Mouse (Mus musculus): ENCODE measurements around the gene Pik3r5. TPM values are rescaled to one million over a fixed set of nuclear protein-coding genes. Genes with fewer than 3 reads are reported as not detected.

The Pik3r5 gene
- total RNA-seq, 1 experiment from 2014 or later, result 108 TPM

GRCm38 (mm10) chr11:68502902-68503629 is 71.1 kb downstream of the Pik3r5 start, which contains the start of gene Pik3r6:
Gene Pik3r6 (plus strand): TSS chr11:68503019.
- peak; percentile 50 for ATAC-seq (ENCODE audit: extremely low read depth, insufficient number of reproducible peaks, low FRiP score, poor library complexity, severe bottlenecking)

GRCm38 (mm10) chr11:68504913-68505312 is 73.0 kb downstream of the Pik3r5 start:
- no peak for ATAC-seq (ENCODE audit: extremely low read depth, insufficient number of reproducible peaks, low FRiP score, poor library complexity, severe bottlenecking)

- ATAC-seq (ENCODE audit: extremely low read depth, insufficient number of reproducible peaks, low FRiP score, poor library complexity, severe bottlenecking), result no peak
Observed at GRCm38 (mm10) chr11:68507246-68507645, 75.3 kb downstream of the Pik3r5 start.

GRCm38 (mm10) chr11:68508619-68509018 is 76.7 kb downstream of the Pik3r5 start:
- ATAC-seq (ENCODE audit: extremely low read depth, insufficient number of reproducible peaks, low FRiP score, poor library complexity, severe bottlenecking), result no peak

DNA sequence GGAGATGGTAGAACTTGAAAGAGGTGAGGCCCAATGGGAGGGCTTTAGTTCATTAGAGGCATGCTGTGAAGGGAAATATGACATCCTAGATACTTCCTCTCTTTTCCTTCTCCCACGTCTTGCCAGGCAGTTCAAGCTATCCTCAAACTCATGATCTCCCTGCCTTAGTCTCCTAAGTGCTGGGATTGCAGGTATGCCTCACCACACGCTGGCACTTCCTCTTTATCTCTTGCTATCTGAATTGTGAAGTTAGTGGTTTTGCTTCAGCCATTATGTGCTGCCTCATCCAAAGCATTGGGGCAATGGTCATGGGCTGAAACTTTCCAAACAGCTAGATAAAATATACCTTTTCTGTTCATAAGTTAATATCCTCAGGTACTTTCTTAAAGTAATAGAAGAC is 77.3 kb downstream of the Pik3r5 start:
- no peak for ATAC-seq (ENCODE audit: extremely low read depth, insufficient number of reproducible peaks, low FRiP score, poor library complexity, severe bottlenecking)

DNA sequence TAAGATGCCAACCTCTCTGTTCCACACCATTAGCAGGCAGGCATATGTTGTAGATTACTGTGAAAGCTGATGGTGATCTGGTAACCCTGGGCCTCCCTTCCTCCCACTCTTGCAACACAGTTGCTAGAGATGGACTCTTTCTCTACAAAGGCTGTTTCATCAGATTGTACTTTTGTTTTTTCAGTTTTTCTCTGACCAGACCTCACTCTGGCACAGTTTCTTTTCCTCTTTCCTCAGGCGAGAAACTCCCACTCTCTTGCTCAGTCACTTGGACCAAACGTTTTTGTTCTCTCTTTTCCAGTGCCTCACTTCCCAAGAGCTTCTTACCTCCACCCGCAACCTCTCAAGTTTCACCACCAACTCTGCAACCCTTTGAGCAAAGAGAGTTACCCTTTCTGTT is 82.0 kb downstream of the Pik3r5 start:
- no peak for ATAC-seq (ENCODE audit: extremely low read depth, insufficient number of reproducible peaks, low FRiP score, poor library complexity, severe bottlenecking)

- no peak for ATAC-seq (ENCODE audit: extremely low read depth, insufficient number of reproducible peaks, low FRiP score, poor library complexity, severe bottlenecking)
Observed at GRCm38 (mm10) chr11:68519362-68519761, 87.4 kb downstream of the Pik3r5 start.

DNA sequence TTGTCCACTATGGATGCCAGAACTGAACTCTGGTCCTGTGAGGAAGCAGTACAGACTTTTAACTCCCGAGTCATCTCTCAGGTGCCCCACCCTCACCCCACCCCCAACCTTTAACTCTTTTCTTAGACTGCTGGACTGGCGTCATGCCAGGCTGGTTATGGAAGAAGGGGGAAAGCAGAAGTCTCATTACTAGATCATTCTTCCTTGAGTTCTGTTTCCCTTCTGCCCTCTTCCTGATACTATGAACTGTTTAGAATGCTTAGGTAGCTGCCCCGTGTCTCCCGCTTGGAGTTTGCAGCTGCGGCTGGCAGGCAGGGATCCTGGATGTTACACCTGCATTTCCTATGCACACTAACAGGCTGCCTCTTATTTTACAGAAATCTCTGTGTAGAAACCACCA is 87.9 kb downstream of the Pik3r5 start:
- no peak for ATAC-seq (ENCODE audit: extremely low read depth, insufficient number of reproducible peaks, low FRiP score, poor library complexity, severe bottlenecking)

DNA sequence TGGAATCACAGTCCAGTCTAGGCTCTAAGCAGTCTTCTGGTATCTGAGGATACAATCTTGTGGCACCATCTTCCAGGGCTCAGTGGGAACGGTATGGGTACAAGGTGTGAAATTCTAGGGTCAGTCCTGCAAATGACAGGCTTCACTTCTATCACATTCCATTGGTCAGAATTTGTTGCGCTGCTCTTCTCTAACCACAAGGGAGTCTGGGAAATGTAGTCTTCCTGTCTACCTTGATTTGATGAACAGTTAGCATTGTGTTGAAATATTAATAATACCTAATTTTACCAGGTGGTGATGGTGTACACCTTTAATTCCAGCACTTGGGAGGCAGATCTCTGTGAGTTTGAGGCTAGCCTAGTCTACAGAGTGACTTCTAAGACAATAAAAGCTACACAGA is 88.5 kb downstream of the Pik3r5 start:
- no peak for ATAC-seq (ENCODE audit: extremely low read depth, insufficient number of reproducible peaks, low FRiP score, poor library complexity, severe bottlenecking)

DNA sequence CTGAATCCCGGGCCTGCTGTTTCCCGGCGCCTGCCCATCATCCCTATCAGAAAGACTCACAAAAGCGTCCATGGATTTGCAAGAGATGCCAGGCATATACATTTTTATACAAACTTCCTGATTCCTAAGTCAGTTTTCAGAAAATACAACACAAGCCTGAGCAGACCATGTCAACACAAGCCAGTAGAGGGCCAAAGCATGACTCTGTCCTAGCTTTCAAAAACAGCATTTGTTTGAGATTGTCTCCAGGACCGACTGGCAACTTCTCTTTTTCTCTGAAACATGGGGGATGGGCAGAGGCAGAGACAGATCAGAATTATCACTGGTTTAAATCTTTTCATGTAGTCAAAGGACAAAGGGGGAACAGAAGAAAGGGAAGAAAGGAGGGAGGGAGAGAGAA is 89.4 kb downstream of the Pik3r5 start:
- ATAC-seq (ENCODE audit: extremely low read depth, insufficient number of reproducible peaks, low FRiP score, poor library complexity, severe bottlenecking), result no peak

DNA sequence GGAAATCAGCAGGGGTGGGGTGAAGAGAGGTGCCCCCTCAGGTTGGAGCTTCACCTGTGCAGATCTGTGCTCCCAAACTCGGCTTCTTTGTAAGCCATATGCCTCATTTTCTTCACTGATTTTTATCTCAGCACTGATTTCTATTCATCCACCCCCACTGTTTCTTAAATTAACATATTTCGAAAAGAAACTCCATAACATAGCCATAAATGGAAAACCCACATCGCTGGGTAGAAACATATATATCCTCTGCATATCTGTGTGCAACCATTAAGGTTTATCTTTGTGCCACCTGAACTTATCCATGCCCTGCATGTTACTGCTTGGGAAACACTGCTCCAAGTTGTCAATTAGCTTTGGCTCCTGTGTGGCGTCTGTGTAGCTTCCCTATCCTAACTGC is 94.5 kb downstream of the Pik3r5 start:
- no peak for ATAC-seq (ENCODE audit: extremely low read depth, insufficient number of reproducible peaks, low FRiP score, poor library complexity, severe bottlenecking)

GRCm38 (mm10) chr11:68531066-68531806 is 99.3 kb downstream of the Pik3r5 start:
- no peak for ATAC-seq (ENCODE audit: extremely low read depth, insufficient number of reproducible peaks, low FRiP score, poor library complexity, severe bottlenecking)

DNA sequence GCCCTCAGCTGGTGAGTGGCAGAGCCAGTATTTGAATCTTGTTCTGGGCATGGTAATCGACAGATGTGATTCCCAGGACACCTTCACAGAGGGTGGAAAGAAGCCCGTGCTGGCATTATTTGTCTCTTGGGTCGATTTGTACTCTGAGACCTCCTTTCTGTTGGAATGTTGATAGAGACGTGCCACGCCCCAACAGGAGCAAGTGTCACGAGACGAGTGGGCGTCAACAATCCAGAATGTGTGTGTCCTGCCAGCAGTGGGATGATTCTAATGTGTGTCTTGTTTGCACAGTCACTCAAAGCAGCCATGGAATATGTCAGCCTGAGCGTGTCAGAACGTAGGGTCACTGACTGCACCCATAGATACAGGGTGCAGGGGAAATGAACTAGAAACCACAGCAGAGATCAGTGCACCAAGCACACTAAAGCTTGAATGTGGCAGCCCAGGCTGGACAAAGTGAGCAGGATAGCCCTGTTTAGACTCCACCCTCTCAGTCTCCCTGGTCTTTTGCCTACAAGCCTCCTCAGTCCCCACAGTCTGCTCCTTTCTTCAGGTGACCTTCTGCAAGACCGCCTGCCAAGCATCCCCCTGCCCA is 100.1 kb downstream of the Pik3r5 start:
- ATAC-seq (ENCODE audit: extremely low read depth, insufficient number of reproducible peaks, low FRiP score, poor library complexity, severe bottlenecking), result no peak

DNA sequence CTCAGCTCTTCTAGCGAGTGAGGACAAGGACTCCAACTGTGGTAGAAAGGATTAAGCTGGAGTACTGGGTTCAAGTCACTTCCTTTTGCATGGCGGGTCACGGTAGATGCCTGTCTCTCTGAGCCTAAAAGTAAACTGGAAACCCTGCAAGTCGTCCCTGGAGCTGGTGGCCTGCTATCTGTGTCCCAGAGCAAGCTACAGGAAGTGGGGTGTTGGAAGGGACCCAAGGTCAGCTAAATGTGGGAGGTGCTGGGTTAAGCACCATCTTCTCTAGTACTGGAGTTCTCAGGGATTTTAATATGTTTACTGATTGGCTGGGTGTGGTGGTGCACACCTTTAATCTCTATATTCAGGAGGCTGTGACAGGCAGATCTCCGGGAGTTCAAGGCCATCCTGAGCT is 100.9 kb downstream of the Pik3r5 start:
- ATAC-seq (ENCODE audit: extremely low read depth, insufficient number of reproducible peaks, low FRiP score, poor library complexity, severe bottlenecking), result no peak

DNA sequence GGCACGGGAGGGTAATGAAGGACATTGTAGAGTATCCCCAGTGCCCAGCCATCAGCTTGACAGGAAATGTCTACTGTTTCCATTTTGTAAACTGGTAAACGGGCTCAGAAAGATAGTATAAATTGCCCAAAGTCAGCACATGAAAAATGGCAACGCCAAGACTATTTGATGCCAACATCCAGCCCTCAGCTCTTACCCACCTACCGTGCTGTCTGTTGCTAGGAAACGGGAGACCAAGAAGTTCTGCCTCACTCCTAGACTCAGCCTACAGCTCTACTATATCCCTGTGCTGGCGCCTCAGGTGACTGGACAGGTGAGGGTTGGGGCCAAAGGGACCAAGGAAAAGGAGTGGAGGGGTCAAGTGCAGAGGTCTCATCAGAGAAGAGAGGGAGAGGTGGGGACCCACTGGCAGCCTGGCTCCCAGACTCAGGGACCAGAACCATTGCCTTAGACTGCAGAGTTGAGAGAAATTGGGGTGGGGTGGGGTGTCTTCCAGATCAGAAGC is 102.1 kb downstream of the Pik3r5 start:
- no peak for ATAC-seq (ENCODE audit: extremely low read depth, insufficient number of reproducible peaks, low FRiP score, poor library complexity, severe bottlenecking)

- no peak for ATAC-seq (ENCODE audit: extremely low read depth, insufficient number of reproducible peaks, low FRiP score, poor library complexity, severe bottlenecking)
Observed at GRCm38 (mm10) chr11:68536026-68536425, 104.1 kb downstream of the Pik3r5 start.

DNA sequence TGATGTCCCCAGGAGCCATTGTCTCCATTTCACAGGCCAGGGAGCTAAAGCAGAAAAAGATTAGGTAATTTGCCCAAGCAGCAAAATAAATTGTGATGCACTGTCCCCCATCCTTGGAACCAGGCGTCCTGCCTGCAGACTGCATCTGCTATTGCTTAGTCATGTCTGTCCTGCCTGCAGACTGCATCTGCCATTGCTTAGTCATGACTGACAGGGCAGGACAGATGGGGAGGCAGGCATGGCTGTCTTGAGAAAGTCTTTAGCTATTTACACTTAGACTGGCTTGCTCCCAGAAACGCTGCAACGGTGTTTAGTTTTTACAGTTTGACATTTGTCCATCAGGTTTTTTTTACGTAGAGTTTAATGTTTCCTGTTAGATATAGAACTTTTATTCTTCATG is 104.5 kb downstream of the Pik3r5 start:
- ATAC-seq (ENCODE audit: extremely low read depth, insufficient number of reproducible peaks, low FRiP score, poor library complexity, severe bottlenecking), result no peak

- no peak for ATAC-seq (ENCODE audit: extremely low read depth, insufficient number of reproducible peaks, low FRiP score, poor library complexity, severe bottlenecking)
Observed at GRCm38 (mm10) chr11:68539621-68540020, 107.7 kb downstream of the Pik3r5 start.

- ATAC-seq (ENCODE audit: extremely low read depth, insufficient number of reproducible peaks, low FRiP score, poor library complexity, severe bottlenecking), result no peak
Observed at GRCm38 (mm10) chr11:68544554-68544953, 112.6 kb downstream of the Pik3r5 start.

- no peak for ATAC-seq (ENCODE audit: extremely low read depth, insufficient number of reproducible peaks, low FRiP score, poor library complexity, severe bottlenecking)
Observed at GRCm38 (mm10) chr11:68545172-68545571, 113.3 kb downstream of the Pik3r5 start.

All from neutrophil, adult 5-6 weeks (primary cell).